Mouse (Mus musculus) CH12F3 (cell line): ENCODE results near the gene Tatdn2.
"Not testable (repeated sequence)": the region's sequence is repeated elsewhere in the genome, so short reads cannot be mapped to it uniquely, and the experiment has no call there.

Experiments used
- in situ Hi-C: fragments of 300-500 bp; cut with MboI; formaldehyde crosslinking; loops from 2 replicates; pipeline ENCODE4 v1.14.3; 2020; ENCODE audit warnings: low sequenced_read_pairs

Gene Tatdn2

GRCm38 (mm10) chr6:113697222-113698205 is 664 bp downstream of the Tatdn2 start:
- in situ Hi-C loops = no loop called here

DNA sequence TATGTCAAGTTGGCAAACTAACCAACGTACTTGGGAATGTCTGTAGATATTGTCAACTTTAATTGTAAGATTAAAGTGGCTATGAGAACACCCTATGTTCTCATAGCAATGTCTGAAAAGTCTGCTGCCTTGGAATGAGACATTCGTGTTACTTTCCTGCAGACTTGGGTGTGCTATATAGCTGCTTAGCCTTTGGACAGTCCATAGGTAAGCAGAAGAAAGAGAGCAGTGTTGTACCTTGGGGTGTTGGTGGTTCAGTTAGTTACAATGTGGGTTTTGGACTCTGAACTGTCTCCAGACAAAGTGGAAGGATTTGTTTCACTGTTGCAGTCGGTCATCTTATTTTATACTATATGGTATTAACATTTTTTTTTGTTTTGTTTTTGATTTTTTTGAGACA is 15.9 kb downstream of the Tatdn2 start:
- in situ Hi-C loops = no loop called here

- in situ Hi-C loops = not testable (repeated sequence)
These were observed 16.5 kb downstream of the Tatdn2 start for GRCm38 (mm10) chr6:113713389-113713788.

DNA sequence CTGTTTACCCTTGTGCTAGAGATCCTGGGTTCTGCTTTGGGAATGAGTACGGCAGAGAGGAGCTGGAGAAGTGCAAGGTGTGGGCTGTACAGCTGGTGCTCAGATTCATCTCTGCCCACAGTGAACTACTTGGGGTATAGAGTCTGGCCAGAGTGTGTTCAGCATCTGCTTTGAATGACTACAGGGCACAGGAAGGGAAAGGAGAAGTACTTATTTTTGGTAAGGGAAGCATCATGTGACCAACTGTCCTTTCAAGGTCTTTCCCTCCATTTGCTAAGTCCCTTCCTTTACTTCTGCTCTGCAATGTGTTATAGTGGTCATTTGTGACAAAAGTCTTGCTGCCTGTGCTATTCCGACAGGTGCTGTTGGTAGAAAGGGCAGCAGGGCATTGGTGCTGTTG is 17.4 kb downstream of the Tatdn2 start:
- in situ Hi-C loops = no loop called here

DNA sequence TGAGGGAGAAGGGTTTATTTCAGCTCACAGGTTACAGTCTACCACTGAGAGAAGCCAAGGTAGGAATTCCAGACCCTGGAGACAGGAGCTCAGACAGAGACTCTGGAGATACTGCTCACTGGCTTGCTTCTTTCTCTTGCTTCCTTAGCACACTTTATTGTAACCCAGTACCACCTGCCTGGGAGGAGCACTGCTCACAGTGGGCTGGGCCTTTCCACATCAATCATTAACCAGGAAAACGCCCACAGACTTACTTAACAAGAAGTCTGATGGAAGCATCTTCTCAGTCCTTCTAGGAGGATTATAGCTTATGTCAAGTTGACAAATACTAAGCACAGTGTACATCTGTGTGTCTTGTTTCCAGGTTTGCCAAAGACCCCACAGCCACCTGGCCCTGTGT is 17.9 kb downstream of the Tatdn2 start:
- in situ Hi-C loops = no loop called here

- in situ Hi-C loops = no loop called here
These were observed 20.7 kb downstream of the Tatdn2 start for GRCm38 (mm10) chr6:113717541-113717940.

DNA sequence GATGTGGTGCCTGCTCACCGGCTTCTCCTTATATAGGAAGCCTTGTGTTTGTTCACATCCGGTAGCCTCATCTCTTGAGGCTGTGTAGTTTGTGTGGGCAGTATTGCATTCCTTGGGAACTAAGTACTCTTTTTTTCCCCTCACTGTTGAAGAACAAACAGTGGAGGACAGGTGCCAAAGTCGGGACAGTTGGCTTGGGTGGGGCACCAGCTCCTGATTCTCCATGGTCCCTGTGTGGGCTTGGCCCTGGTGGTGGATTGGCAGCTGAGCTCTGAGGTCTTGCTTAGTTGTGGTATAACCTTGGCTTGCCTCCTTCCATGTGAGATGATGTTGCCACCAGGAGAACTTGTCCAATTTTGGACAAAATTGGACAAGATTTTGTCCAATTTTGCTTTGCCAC is 23.0 kb downstream of the Tatdn2 start, which contains the start of gene Ghrl:
Gene Ghrl (minus strand): TSS at position 3 of the 400 bp plus-strand sequence.
- in situ Hi-C loops = no loop called here

DNA sequence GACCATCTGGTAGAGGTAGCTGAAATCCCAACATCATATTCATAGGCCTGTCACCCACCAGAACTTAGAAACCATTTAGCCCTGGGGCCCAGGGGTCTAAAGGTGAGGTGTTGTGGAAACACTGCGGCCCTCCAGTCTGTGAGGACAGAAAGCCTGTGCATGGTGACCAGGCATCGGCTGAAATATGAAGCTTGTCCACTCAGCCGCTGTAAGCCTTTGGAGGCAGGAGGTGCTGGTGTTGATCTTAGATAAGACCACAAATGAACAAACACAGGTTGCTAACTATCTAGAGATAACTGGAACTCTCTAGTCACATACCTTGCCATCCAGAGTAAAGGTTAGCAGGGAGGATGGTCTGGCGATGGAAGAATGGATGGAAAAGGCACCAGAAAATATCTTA is 24.2 kb downstream of the Tatdn2 start:
- in situ Hi-C loops = no loop called here

DNA sequence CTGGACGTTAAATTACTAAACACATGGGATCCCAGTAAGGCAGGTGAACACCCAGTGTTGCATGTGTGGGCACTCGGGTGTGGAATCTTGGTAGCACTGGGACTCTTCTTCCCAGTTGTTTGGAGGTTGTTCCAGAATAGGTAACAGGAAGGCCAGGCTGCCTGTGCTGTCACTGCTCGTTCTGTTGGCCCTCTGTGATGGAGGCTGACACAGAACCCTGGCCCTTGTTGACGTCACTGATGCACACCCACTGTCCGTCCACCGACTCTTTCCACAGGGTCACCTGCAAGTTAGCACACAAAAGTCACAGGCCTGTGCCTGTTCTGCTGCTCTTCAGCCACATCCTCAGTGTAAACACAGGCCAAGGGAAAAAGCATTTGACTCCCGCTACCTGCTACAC is 31.3 kb downstream of the Tatdn2 start:
- in situ Hi-C loops = no loop called here

GRCm38 (mm10) chr6:113731296-113731695 is 34.4 kb downstream of the Tatdn2 start:
- in situ Hi-C loops = no loop called here

DNA sequence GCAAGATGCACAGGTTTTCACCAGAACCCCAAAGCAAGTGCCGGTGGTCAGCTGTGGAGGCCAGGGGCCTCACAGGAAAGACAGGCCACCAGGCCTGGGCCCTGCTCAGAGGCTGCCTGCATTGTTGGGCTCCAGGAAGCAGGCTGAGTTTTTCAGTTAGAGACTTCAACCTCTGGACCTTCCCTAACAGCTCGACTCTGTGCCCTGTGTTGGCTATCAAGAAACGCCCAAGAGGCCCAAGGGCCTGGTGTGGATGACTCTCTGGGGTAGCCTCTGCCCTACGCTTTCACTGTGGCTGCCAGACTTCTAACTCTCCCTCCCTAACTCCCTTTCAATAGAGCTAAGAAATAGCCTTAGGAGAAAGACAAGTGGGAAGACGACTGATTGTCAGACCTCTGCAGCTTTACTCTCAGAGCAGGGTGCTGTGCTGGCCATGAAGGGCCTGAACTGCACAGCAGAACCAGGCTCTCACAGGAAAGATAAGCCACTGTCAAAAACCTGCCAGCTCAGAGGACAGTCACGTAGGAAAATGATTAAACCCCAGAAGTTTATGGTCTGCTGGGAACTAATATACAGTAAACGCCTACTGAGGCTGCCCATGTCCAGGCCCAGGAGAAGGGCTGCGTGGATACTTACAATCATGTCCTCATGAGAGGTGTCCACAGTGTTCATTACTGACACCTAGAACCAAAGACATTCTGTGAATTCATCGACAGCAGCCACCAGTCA is 40.6 kb downstream of the Tatdn2 start:
- in situ Hi-C loops = no loop called here

- in situ Hi-C loops = no loop called here
These were observed 43.7 kb downstream of the Tatdn2 start, which contains the start of gene Sec13 for GRCm38 (mm10) chr6:113740236-113741217. TSS of gene Sec13 (minus strand) at chr6:113740743.

- in situ Hi-C loops = no loop called here
These were observed 44.6 kb downstream of the Tatdn2 start for GRCm38 (mm10) chr6:113741425-113741824.

DNA sequence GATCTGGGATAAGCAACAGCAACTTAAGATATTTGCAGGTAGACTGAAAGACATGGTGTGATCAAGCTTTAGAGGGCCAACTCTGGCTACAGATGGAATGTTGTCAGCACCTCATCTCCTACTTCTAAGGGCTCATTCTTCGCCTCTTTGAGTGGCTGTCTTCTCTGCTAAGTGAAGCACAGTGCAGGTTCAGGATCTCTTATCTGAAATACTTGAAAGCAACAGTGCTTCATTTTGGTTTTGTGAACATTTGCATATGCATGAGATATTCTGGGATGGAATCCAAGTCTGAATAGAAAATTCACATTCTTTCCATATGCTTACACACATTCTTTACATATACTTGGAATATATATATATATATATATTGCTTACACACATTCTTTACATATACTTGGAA is 45.5 kb downstream of the Tatdn2 start:
- in situ Hi-C loops = no loop called here

DNA sequence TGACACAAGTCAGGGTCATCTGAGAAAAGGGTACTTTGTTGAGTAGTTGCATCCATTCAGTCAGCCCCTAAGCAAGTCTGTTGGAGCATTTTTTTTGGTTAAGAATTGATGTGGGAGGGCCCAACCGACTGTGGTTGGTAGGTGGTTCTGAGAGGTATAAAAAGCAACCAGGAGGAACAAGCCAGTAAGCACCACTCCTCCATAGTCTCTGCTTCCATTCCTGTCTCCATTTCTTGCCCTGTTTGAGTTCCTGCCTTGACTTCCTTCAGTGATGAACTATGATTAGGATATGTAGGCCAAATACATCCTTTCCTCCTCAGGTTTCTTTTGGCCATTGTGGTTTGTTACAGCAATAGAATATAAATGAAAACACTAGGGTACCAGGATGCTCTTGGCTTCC is 46.3 kb downstream of the Tatdn2 start:
- in situ Hi-C loops = no loop called here

DNA sequence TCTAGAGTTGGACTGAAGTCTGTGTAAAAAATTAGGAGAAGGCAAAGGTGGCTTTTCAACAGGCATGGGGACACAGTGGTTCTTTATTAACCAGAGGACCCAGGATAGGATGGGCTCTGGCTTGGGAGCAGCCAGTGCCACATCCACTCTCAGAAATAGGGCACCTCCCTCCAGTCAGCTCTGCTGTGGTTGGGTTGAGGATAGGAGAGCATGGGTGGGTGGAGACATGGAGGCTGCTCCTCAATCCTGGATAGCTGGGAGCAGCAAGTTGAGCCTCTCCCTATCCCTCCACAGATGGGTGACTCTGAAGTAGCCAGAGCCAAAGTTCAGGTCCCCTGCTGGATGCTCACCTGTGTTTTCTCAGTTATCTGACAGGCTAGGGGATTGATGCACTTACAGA is 48.3 kb downstream of the Tatdn2 start:
- in situ Hi-C loops = no loop called here

- in situ Hi-C loops = no loop called here
These were observed 50.4 kb downstream of the Tatdn2 start for GRCm38 (mm10) chr6:113747284-113747683.

- in situ Hi-C loops = no loop called here
These were observed 51.5 kb downstream of the Tatdn2 start for GRCm38 (mm10) chr6:113748351-113748750.

DNA sequence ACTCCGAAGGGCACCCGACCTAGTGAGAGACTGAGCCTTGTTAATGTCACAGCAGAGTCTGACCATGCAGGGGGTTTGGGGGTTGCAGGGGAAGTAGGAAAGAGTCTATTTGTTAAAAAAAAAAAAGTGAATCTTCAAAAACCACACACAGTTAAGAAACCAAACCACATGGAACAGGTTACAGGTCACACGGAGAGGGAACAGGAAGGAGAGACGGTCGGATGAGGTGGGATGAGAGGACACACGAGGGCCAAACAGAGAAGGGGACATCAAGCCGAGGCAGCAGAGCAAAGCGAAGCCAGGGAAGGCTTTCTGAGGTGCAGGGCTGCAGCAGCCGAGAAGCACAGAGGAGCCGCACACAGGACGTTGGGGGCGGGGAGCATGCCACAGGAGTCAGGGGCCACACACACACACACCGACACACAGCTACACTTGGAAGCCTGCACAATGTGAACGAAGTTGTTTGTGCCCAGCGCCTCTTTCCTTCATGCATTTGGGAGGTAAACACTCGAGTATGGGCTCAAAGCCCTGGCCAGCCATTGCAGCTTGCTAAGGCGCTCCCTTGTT is 52.4 kb downstream of the Tatdn2 start:
- in situ Hi-C loops = no loop called here
